Comparison of ENCODE assay signal across 15 mouse cellular contexts in the genomic region with DNA sequence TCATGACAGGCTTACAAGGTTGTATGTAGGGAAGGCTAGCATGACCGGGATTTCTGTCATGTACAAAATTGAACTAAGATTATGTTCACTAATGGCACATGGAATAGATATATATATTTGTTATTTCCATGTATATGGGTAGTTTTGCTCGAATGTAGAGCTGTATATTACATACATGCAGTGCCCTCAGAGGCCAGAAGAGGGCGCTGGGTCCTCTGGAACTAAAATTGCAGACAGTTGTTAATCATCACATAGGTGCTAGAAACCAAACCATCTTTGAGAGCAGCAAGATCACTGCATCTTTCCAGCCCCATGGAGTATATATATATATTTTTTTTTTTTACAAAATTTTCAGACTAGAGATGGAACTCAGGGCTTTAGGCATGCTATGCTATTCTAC. TPM values are rescaled to one million over a fixed set of nuclear protein-coding genes. Genes with fewer than 3 reads are reported as not detected.
DNase-seq lines count a peak whose midpoint lies in the region; ATAC-seq and TF ChIP-seq lines count a peak whose summit lies in the region.
"Had no signal": no experiment of that assay in that cellular context is flagged by ENCODE, and none has a peak within 500 bp of the region (broad histone marks: within the 10 kb centered on the region; RNA-seq: fewer than 3 reads in every experiment).

No protein-coding gene starts in this region.

- no peak overlapping the region for H3K4me2 ChIP-seq in lung, embryonic 14.5 days
- H3K4me2 ChIP-seq: heart, embryonic 15.5 days had no signal

- H3K27ac ChIP-seq in gastrocnemius, adult 2 months, result no peak overlapping the region
- no peak overlapping the region for H3K27ac ChIP-seq in lung, embryonic 14.5 days (ENCODE audit: low read depth)
- H3K27ac ChIP-seq in ES-Bruce4 (ENCODE audit: insufficient read depth, low read length), result no peak overlapping the region
- H3K27ac ChIP-seq: forebrain, embryonic 10.5 days; heart, embryonic 15.5 days; limb, embryonic 10.5 days had no signal

- no peak for ATAC-seq in lung, embryonic 14.5 days (ENCODE audit: insufficient read depth)
- ATAC-seq: hindbrain, embryonic 16.5 days had no signal

- no peaks in the 10 kb centered on the region; the same call in 1 of the 2 replicates for H3K9me3 ChIP-seq in lung, embryonic 14.5 days (ENCODE audit: low read depth, low read length)
- H3K9me3 ChIP-seq in ES-Bruce4 (replicated peaks; ENCODE audit: control insufficient read depth, insufficient read depth, low read length, poor library complexity, severe bottlenecking), result no peaks in the 10 kb centered on the region
- H3K9me3 ChIP-seq: heart, embryonic 15.5 days; limb, embryonic 10.5 days had no signal

- TF ChIP-seq POLR2A in ES-Bruce4 (IDR thresholded peaks at IDR 0.05; ENCODE audit: insufficient read depth, low read length), result no peak

- H3K4me1 ChIP-seq in lung, embryonic 14.5 days (ENCODE audit: insufficient read depth), result no peaks in the 10 kb centered on the region
- no peaks in the 10 kb centered on the region for H3K4me1 ChIP-seq in ES-Bruce4 (ENCODE audit: control insufficient read depth, insufficient read depth, low read length)
- H3K4me1 ChIP-seq: forebrain, embryonic 10.5 days; heart, embryonic 15.5 days; limb, embryonic 10.5 days had no signal

- intact Hi-C loops in gastrocnemius, adult 2 months (cut with DNase I), result no loop called here

- H3K4me3 ChIP-seq in gastrocnemius, adult 2 months, result no peak overlapping the region
- no peak overlapping the region for H3K4me3 ChIP-seq in lung, embryonic 14.5 days (ENCODE audit: low read depth, low read length)
- H3K4me3 ChIP-seq in ES-Bruce4 (ENCODE audit: low read depth, low read length), result no peak overlapping the region
- H3K4me3 ChIP-seq: forebrain, embryonic 10.5 days; heart, embryonic 15.5 days; limb, embryonic 10.5 days had no signal

- 57% methylated on average over 3 of the region's 3 CpGs for WGBS in lung, embryonic 14.5 days

- no peak for TF ChIP-seq EP300 in ES-Bruce4 (IDR thresholded peaks at IDR 0.05; ENCODE audit: insufficient read depth, low read depth, low read length)

- no peaks in the 10 kb centered on the region for H3K27me3 ChIP-seq in lung, embryonic 14.5 days (ENCODE audit: insufficient read depth, low read length)
- no peaks in the 10 kb centered on the region for H3K27me3 ChIP-seq in ES-Bruce4 (ENCODE audit: control insufficient read depth, insufficient read depth, low read length, poor library complexity, severe bottlenecking)
- H3K27me3 ChIP-seq: heart, embryonic 15.5 days had no signal

- H3K36me3 ChIP-seq in lung, embryonic 14.5 days (ENCODE audit: insufficient read depth), result peaks cover 40% of the 10 kb centered on the region
- H3K36me3 ChIP-seq in ES-Bruce4 (ENCODE audit: control insufficient read depth, insufficient read depth, low read length, poor library complexity, severe bottlenecking), result peaks cover 5% of the 10 kb centered on the region

- no peak overlapping the region for H3K9ac ChIP-seq in lung, embryonic 14.5 days
- no peak overlapping the region for H3K9ac ChIP-seq in ES-Bruce4 (ENCODE audit: low read depth, poor library complexity, severe bottlenecking)
- H3K9ac ChIP-seq: heart, embryonic 15.5 days had no signal

- TF ChIP-seq CTCF in gastrocnemius, adult 2 months (IDR thresholded peaks at IDR 0.05), result peak; percentile 60
- TF ChIP-seq CTCF in lung, embryonic 14.5 days (IDR thresholded peaks at IDR 0.05; ENCODE audit: low read depth), result peak; percentile 54
- TF ChIP-seq CTCF in ES-Bruce4 (IDR thresholded peaks at IDR 0.05; ENCODE audit: low read depth, low read length), result peak; percentile 46

- no peak for DNase-seq in gastrocnemius, adult 2 months
- DNase-seq in gastrocnemius, adult 8-10 months (ENCODE audit: low spot score in 2 of 2), result no peak
- DNase-seq in lung, embryonic 14.5 days, result peak; percentile 48
- DNase-seq in lung, postnatal 10 days, result no peak
- DNase-seq in naive thymus-derived CD4-positive, alpha-beta T cell, adult 2 months (ENCODE audit: low read depth), result peak; percentile 59
- no peak for DNase-seq in ovary, adult 18-20 months (ENCODE audit: low spot score)
- DNase-seq in layer of hippocampus, adult 8-10 months (ENCODE audit: low spot score in 2 of 2), result no peak
- DNase-seq: embryo, embryonic 11 days; gastrocnemius, postnatal 14 days had no signal

RNA-seq across cellular contexts. Expression of gene Pltp, which starts 11.7 kb away (rescaled TPM):
- 10 to 100 TPM; 11.4 to 20.1 TPM for total RNA-seq in gastrocnemius, adult 2 months (2021)
- 10 to 100 TPM in 2 of 4 experiments, 1 to 10 TPM in 2; 8.0 to 19.5 (median 11.9) TPM for total RNA-seq in gastrocnemius, adult 8-10 months (2022)
- polyA plus RNA-seq in lung, embryonic 14.5 days (2014; fragmentation: Nextera tagmentation; extraction: Ambion mirVana), result 122 and 126 TPM in 2 replicates
- 52.4 and 55.9 TPM in 2 replicates for polyA plus RNA-seq in ES-Bruce4 (2011; ENCODE audit: insufficient read depth, insufficient read length, low read depth, missing spikeins)
- total RNA-seq in layer of hippocampus, adult 8-10 months (2022), result 100 to 1,000 TPM in 2 of 4 experiments, 10 to 100 TPM in 2; 81.0 to 114 (median 96.0) TPM

RNA-seq across cellular contexts. Expression of gene Neurl2, which starts 12.5 kb away (rescaled TPM):
- total RNA-seq in gastrocnemius, adult 2 months (2021), result 10 to 100 TPM; 31.1 to 37.0 TPM
- total RNA-seq in gastrocnemius, adult 8-10 months (2022), result 10 to 100 TPM; 39.0 to 44.4 (median 39.5) TPM
- polyA plus RNA-seq in lung, embryonic 14.5 days (2014; fragmentation: Nextera tagmentation; extraction: Ambion mirVana), result 6.3 and 6.6 TPM in 2 replicates
- 2.2 and 2.8 TPM in 2 replicates for polyA plus RNA-seq in ES-Bruce4 (2011; ENCODE audit: insufficient read depth, insufficient read length, low read depth, missing spikeins)
- total RNA-seq in layer of hippocampus, adult 8-10 months (2022), result 1 to 10 TPM; 1.6 to 4.9 (median 3.6) TPM

RNA-seq across cellular contexts. Expression of gene Ctsa, which starts 13.1 kb away (rescaled TPM):
- 10 to 100 TPM; 50.2 to 58.1 TPM for total RNA-seq in gastrocnemius, adult 2 months (2021)
- 10 to 100 TPM; 51.1 to 55.7 (median 52.7) TPM for total RNA-seq in gastrocnemius, adult 8-10 months (2022)
- 114 and 125 TPM in 2 replicates for polyA plus RNA-seq in lung, embryonic 14.5 days (2014; fragmentation: Nextera tagmentation; extraction: Ambion mirVana)
- polyA plus RNA-seq in ES-Bruce4 (2011; ENCODE audit: insufficient read depth, insufficient read length, low read depth, missing spikeins), result 75.3 and 83.4 TPM in 2 replicates
- total RNA-seq in layer of hippocampus, adult 8-10 months (2022), result 100 to 1,000 TPM in 3 of 4 experiments, 10 to 100 TPM in 1; 96.9 to 242 (median 147) TPM

RNA-seq across cellular contexts. Expression of gene Spata25, which starts 17.4 kb away (rescaled TPM):
- under 1 TPM in 1 of 2 experiments, not detected in 1; 0.84 TPM for total RNA-seq in gastrocnemius, adult 2 months (2021)
- not detected for total RNA-seq in gastrocnemius, adult 8-10 months (2022)
- polyA plus RNA-seq in lung, embryonic 14.5 days (2014; fragmentation: Nextera tagmentation; extraction: Ambion mirVana), result not detected in 2 replicates
- polyA plus RNA-seq in ES-Bruce4 (2011; ENCODE audit: insufficient read depth, insufficient read length, low read depth, missing spikeins), result not detected in 2 replicates
- 1 to 10 TPM in 1 of 4 experiments, under 1 TPM in 1, not detected in 2; 0.54 to 1.3 TPM for total RNA-seq in layer of hippocampus, adult 8-10 months (2022)
- polyA plus RNA-seq: heart, embryonic 15.5 days; hindbrain, embryonic 16.5 days; large intestine, adult 2 months had no signal

RNA-seq across cellular contexts. Expression of gene Zswim1, which starts 23.3 kb away (rescaled TPM):
- 1 to 10 TPM; 4.6 to 4.9 TPM for total RNA-seq in gastrocnemius, adult 2 months (2021)
- 1 to 10 TPM; 4.7 to 5.3 (median 5.0) TPM for total RNA-seq in gastrocnemius, adult 8-10 months (2022)
- polyA plus RNA-seq in lung, embryonic 14.5 days (2014; fragmentation: Nextera tagmentation; extraction: Ambion mirVana), result 20.8 and 21.1 TPM in 2 replicates
- polyA plus RNA-seq in ES-Bruce4 (2011; ENCODE audit: insufficient read depth, insufficient read length, low read depth, missing spikeins), result 39.5 and 50.0 TPM in 2 replicates
- 10 to 100 TPM; 22.2 to 25.1 (median 22.9) TPM for total RNA-seq in layer of hippocampus, adult 8-10 months (2022)

Comparison
In these comparisons a context has a peak if more than half of its experiments do, and no peak if none do; other contexts are left out.
1. DNase-seq: peak in lung, embryonic 14.5 days (single experiment) and naive thymus-derived CD4-positive, alpha-beta T cell, adult 2 months (single experiment); none in gastrocnemius, adult 2 months (single experiment), gastrocnemius, adult 8-10 months (0 of 2), lung, postnatal 10 days (single experiment), ovary, adult 18-20 months (single experiment) and layer of hippocampus, adult 8-10 months (0 of 2).
2. RNA of gene Neurl2, which starts 12.5 kb away (total RNA-seq): 39.0 to 44.4 TPM in gastrocnemius, adult 8-10 months and 31.1 to 37.0 TPM in gastrocnemius, adult 2 months; 1.6 to 4.9 TPM in layer of hippocampus, adult 8-10 months; every median in the first group is over 4 times any median in the second.
3. Peak in every context shown above with its lines, with median percentiles within 50 percentile points of each other: CTCF ChIP-seq.